Mouse (Mus musculus) heart, adult 9 months (tissue): ENCODE results near the gene Tmem52b.
"Not testable (repeated sequence)": the region's sequence is repeated elsewhere in the genome, so short reads cannot be mapped to it uniquely, and the experiment has no call there.

ENCODE experiments used
- DNase-seq, 2 experiments: peaks; one replicate each; pipeline ENCODE4 v3.0.0; 2022; ENCODE audit warnings: low spot score in 2 of 2

Tmem52b gene

GRCm38 (mm10) chr6:129512367-129512766 lies at the start of gene Tmem52b:
TSS of gene Tmem52b (plus strand) at chr6:129512555.
- DNase-seq, result no peak

- DNase-seq, result no peak
These were observed 41.0 kb upstream of the Tmem52b start for GRCm38 (mm10) chr6:129471386-129471785.

GRCm38 (mm10) chr6:129472627-129473026 lies 39.7 kb upstream of the Tmem52b start:
- DNase-seq, result no peak

DNA sequence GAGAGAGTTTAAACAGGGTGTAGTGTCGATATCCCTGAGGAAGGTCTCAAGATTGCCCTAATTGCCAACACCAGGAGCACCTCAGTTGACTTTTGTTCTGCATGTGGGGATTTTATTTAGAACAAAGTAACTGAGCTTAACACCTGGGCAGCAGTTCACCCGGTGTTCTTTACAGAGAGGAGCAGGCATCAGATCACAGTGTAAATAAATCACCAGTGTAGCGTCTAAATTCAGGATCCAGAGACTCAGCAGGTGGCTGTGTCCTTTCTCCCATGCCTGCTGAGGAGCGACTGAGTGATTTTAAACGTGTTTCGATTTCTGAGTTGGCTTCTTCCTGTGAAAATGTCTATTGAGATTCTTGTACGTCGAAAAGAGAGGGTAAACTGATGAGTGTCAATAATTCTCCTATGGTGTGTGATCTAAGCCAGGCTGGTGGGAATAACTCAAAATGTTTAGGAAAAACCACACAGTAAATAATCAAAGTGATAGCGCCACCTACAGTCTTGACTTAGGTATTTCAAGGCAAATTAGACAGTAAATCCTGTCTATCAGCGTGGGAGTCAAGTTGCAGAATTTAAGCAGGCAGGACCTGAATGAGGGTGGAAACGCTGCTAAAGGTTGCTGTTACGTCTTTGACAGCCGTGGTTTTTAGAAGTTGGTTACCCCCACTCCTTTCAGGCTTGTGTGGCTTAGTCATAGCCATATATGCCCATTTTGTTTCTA lies 35.8 kb upstream of the Tmem52b start:
- DNase-seq, result peak; percentile 11 to 30

GRCm38 (mm10) chr6:129480089-129480958 lies 32.0 kb upstream of the Tmem52b start:
- DNase-seq, result no peak

GRCm38 (mm10) chr6:129494924-129495323 lies 17.4 kb upstream of the Tmem52b start:
- DNase-seq, result no peak

DNA sequence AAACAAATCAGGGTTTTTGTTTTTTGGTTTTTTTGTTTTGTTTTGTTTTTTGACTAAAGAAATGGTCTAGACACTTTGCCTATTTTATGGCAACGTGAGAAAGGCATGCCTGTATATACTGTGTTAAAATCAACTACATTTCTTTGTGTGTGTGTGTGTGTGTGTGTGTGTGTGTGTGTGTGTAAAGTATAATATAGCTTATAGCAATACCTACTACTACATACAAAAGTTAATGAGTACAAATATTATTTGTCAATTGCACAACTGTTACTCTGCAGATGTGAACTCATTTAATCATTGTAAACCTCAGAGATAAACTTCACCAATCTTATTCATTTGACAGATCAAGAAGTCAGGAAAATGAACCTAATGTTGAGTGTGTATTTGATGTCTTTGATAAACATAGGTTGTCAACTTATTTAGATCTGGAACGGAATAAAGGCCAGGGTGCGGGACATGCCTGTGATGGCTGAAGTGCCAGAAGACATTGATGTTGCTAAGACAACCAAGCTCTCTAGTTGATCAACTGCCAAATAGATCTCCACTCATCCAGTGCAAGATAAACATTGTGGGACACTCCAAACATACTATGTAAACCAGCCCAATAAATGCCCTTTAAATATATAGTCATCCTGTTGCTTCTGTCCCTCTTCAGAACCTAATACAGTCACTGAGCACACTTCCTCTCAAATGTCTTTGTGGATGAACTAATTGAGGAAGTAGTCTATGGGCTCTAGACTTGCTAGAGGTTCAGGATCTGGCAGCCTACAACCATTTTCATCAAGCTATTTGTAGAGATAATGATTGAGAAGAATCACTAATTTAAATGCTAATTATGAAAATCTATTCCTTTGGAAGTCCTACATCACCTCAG lies 14.8 kb upstream of the Tmem52b start:
- no peak for DNase-seq

- DNase-seq, result not testable (repeated sequence)
These were observed 12.8 kb upstream of the Tmem52b start for GRCm38 (mm10) chr6:129499516-129499915.

DNA sequence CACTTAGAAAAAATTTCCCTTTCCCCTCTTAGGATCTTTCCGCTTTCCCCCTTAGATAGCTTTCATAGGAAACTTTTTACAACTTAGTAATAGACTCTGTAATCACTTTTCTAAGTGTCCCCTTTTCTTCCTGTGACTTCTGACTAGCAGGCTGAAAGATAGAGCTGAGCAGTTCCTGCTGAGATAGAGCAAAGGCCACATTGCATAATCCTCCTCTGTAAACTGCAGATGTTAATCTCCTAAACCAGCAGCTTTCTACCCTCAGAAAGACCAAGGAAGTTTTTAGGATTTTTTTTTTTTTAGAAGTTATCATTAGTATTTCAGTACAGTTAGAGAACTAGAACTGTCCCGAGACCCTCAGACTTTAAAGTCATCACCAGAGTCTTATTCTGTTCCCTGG lies 8.9 kb upstream of the Tmem52b start:
- DNase-seq, result no peak

GRCm38 (mm10) chr6:129507024-129507423 lies 5.3 kb upstream of the Tmem52b start, which contains the start of gene Olr1:
TSS of gene Olr1 (minus strand) at chr6:129507165.
- DNase-seq, result no peak

- no peak for DNase-seq
These were observed 2.0 kb upstream of the Tmem52b start for GRCm38 (mm10) chr6:129510120-129510911.

DNA sequence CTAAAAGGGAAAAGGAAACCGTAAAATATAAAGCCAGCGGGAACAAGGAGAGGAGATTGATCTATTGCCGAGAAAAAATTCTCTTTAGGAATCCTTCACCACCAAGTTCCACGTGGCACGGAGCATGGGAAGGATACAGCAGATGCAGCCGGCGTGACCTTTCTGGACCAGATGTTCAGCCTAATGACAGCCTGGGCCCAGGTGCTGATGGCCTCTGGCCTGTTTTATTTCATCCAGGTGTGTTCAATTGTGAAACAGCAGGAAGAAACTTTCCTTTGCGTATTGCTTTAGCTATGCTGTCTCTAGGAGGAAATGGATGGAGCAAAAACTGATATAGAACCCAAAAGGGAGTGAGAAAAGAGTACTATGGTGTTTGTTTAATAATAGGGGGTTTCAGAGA lies 513 bp downstream of the Tmem52b start:
- DNase-seq, result no peak

DNA sequence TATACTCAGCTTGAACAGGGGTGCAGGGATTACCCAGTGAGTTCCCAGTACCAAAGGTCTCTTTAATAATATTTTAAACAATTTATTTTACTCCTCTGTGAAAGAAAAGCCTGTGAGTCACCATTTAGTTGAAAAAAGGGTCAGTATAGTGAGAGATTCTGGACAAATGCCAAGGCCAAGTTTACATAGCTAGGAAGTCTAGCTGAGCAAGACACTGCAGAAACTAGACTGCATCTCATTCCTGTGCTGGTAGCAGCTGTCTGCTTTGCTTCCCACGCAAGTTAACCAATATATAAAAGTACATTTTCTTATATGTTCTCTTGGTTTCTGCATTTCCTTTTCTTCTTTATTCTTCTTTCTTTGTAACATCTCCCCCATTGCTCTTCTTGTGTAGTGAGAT lies 1.1 kb downstream of the Tmem52b start:
- DNase-seq, result no peak

- no peak for DNase-seq
These were observed 2.0 kb downstream of the Tmem52b start for GRCm38 (mm10) chr6:129514376-129514775.

DNA sequence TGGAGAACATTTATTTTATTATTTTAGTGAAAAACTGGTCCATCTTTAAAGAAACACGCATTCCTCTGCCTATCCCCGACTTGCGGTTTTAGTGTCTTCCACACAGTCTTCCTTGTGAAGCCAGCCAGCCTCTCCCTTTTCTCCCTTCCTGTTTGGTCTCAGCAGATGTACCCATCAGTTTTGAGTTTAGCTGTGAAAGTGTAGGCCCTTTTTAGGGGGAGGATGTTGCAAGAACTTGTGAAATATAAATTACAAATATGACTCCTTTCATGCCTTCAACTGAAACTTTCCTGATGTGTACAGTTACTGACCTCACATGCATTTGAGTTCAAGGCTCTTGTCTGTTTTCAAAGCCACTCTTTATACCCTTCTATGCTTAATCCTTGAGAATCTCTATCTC lies 2.7 kb downstream of the Tmem52b start:
- no peak for DNase-seq

DNA sequence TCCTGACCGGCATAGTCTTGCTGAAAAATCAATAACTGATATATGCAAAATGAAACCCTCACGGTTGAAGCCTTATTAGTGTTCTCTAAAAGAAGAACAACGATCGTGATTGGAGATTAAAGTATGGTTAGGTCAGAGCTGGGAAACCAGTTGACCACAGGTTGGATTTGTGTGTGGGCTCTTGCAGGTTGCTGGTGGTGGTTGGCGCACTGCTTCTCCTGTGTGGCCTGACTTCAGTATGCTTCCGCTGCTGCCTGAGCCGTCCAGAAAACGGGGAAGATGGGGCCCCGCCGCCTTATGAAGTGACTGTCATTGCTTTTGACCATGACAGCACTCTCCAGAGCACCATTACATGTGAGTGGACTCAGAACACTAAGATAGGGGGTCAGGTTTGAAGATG lies 4.0 kb downstream of the Tmem52b start:
- no peak for DNase-seq

GRCm38 (mm10) chr6:129517752-129518408 lies 5.5 kb downstream of the Tmem52b start:
- peak in 1 of 2 experiments; percentile 30 for DNase-seq

DNA sequence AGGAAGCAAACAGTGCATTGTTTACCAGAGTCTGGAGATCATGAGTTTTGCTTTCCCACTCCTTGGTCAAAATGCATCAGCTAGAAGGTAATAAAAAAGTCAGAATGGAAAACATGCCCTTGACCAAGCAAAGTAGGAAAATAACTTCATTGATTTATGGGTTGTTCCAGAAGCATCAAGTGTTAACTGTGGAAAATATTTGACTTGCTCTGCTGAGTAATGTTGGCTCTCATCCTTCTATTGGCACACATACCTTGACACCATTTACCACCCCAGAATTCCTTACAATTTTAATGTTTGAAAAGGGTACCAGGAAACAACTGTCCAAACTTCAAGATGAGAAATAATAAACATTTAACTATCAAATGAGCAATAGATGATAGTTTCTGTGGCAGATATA lies 13.7 kb downstream of the Tmem52b start:
- no peak for DNase-seq

GRCm38 (mm10) chr6:129527416-129527815 lies 15.1 kb downstream of the Tmem52b start:
- no peak for DNase-seq

DNA sequence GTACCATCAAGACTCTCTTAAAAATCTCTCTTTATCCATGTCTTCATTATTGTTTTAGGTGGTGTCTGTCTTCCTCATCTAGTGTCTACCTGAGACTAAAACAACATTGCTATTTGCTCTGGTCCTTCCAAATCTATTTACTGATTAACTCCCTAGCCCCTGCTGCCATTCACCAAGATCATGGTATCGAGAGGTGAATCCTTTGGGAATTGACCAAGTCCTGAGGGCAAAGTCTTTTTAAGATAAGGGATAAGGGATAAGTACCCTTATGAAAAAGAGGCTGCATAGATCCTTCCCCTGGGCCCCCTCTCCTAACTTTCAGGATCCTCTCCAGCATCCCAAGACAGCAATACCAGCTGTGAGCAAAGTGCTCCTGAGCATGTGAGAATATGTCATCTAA lies 17.2 kb downstream of the Tmem52b start:
- no peak for DNase-seq

DNA sequence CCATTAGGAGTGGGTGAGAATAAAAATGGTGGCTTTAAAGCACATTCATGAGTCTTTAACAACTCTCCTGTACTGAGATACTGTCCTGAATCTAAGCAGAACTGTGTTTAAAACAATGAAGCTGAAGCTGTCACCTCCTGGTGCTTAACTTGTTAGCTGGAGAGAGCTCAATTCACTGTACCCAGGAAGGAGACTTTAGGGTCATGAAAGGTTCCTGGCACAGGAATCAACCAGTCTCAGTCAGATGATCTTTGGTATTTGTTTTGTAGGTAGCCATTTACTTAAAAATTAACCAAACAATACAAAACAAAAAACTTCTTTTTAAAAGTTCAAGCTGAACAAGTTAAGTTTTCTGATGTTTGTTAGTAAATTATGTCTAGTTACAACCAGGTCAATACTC lies 17.9 kb downstream of the Tmem52b start:
- DNase-seq, result no peak
